Mouse (Mus musculus) thymus, adult 2 months (tissue): ENCODE data around the gene Cdh4. TPM values are rescaled to one million over a fixed set of nuclear protein-coding genes. Genes with fewer than 3 reads are reported as not detected.

Source experiments
- DNase-seq: peaks from one replicate; pipeline ENCODE4 v3.0.0; 2021
- H3K27ac ChIP-seq: fragments of 200-500 bp; 2 replicates; pipeline ENCODE4 v1.5.1; 2012; ENCODE audit warnings: low read length, control low read depth; ENCODE audit not compliant: control insufficient read depth, insufficient read depth
- H3K27me3 ChIP-seq: fragments of 200-500 bp; 2 replicates; pipeline ENCODE4 v1.6.1; 2012; ENCODE audit warnings: mild to moderate bottlenecking, low read length, moderate library complexity, mixed read lengths; ENCODE audit not compliant: control insufficient read depth, insufficient read depth
- H3K36me3 ChIP-seq: fragments of 200-500 bp; 2 replicates; pipeline ENCODE4 v1.6.1; 2012; ENCODE audit warnings: mild to moderate bottlenecking, low read length, moderate library complexity; ENCODE audit not compliant: control insufficient read depth, insufficient read depth
- H3K4me1 ChIP-seq: fragments of 200-500 bp; replicated peaks from 2 replicates; pipeline ENCODE4 v1.6.1; 2012; ENCODE audit warnings: low read length; ENCODE audit not compliant: control insufficient read depth, insufficient read depth
- H3K4me3 ChIP-seq: fragments of 200-500 bp; 2 replicates; pipeline ENCODE4 v1.5.1; 2012; ENCODE audit warnings: mild to moderate bottlenecking, low read length, control low read depth, moderate library complexity; ENCODE audit not compliant: control insufficient read depth, insufficient read depth
- CTCF ChIP-seq: fragments of 200-500 bp; IDR thresholded peaks from 2 replicates; pipeline ENCODE4 v1.5.1; 2012; ENCODE audit warnings: mild to moderate bottlenecking, control low read depth, low read length, moderate library complexity, borderline replicate concordance; ENCODE audit not compliant: control insufficient read depth, poor library complexity, insufficient read depth; ENCODE audit errors: extremely low read depth
- POLR2A ChIP-seq: fragments of 200-500 bp; IDR thresholded peaks from 2 replicates; pipeline ENCODE4 v1.6.1; 2012; ENCODE audit warnings: mild to moderate bottlenecking, low read length, control low read depth, moderate library complexity; ENCODE audit not compliant: control insufficient read depth, poor library complexity, insufficient read depth; ENCODE audit errors: extremely low read depth
- WGBS: fragments of 180-500 bp; shearing (Covaris S2); methylation state at CpG from one replicate; pipeline ENCODE4 v1.1.7; 2018; 5-methylcytosine and 5-hydroxymethylcytosine counted together
- polyA plus RNA-seq: library from polyadenylated mRNA; depleted of rRNA; stranded (reverse); fragments of >200 nt; gene quantifications from 2 replicates; pipeline ENCODE4 v1.2.3, GENCODE M21; 2012

Cdh4 gene
- polyA plus RNA-seq, 1 experiment, result 9.7 TPM

GRCm38 (mm10) chr2:179920042-179920441, 477.8 kb downstream of the Cdh4 start:
- Histone ChIP-seq H3K27me3 (no peaks in the 10 kb centered on the region), H3K27ac (no peak overlapping the region), H3K4me3 (no peak overlapping the region), H3K36me3 (peaks cover 34% of the 10 kb centered on the region), H3K4me1 (no peaks in the 10 kb centered on the region)
- 84% methylated on average over 4 of the region's 4 CpGs for WGBS
- DNase-seq, result no peak
- TF ChIP-seq POLR2A (no peak), CTCF (no peak)

GRCm38 (mm10) chr2:179921021-179921653, 478.9 kb downstream of the Cdh4 start:
- peaks cover 34% of the 10 kb centered on the region for H3K36me3 ChIP-seq
- 97% methylated on average over 8 of the region's 8 CpGs for WGBS
- no peak overlapping the region for H3K27ac ChIP-seq

GRCm38 (mm10) chr2:179924038-179924437, 481.8 kb downstream of the Cdh4 start:
- no peak for DNase-seq
- no peaks in the 10 kb centered on the region for H3K27me3 ChIP-seq
- H3K36me3 ChIP-seq, result peaks cover 42% of the 10 kb centered on the region
- TF ChIP-seq CTCF (no peak), POLR2A (no peak)
- WGBS, result 96% methylated on average over 6 of the region's 6 CpGs
- no peak overlapping the region for H3K27ac ChIP-seq
- no peak overlapping the region for H3K4me3 ChIP-seq
- H3K4me1 ChIP-seq, result no peaks in the 10 kb centered on the region

More at GRCm38 (mm10) chr2:179921021-179921653, 478.9 kb downstream of the Cdh4 start:
- H3K4me3 ChIP-seq, result no peak overlapping the region
- no peaks in the 10 kb centered on the region for H3K27me3 ChIP-seq
- TF ChIP-seq POLR2A (no peak), CTCF (no peak)
- no peaks in the 10 kb centered on the region for H3K4me1 ChIP-seq
- no peak for DNase-seq

- H3K4me1 ChIP-seq, result peaks cover 3% of the 10 kb centered on the region
- peaks cover 31% of the 10 kb centered on the region for H3K36me3 ChIP-seq
- H3K27ac ChIP-seq, result no peak overlapping the region
- no peak overlapping the region for H3K4me3 ChIP-seq
- TF ChIP-seq POLR2A, result no peak
- no peak for TF ChIP-seq CTCF
- H3K27me3 ChIP-seq, result no peaks in the 10 kb centered on the region
- no peak for DNase-seq
- 95% methylated on average over 13 of the region's 13 CpGs for WGBS
Measured at GRCm38 (mm10) chr2:179929166-179929565, 486.9 kb downstream of the Cdh4 start.

- Histone ChIP-seq H3K27me3 (no peaks in the 10 kb centered on the region), H3K36me3 (peaks cover 27% of the 10 kb centered on the region), H3K4me3 (no peak overlapping the region), H3K4me1 (peaks cover 5% of the 10 kb centered on the region), H3K27ac (no peak overlapping the region)
- DNase-seq, result no peak
- TF ChIP-seq POLR2A (no peak), CTCF (no peak)
- WGBS, result 98% methylated on average over 16 of the region's 16 CpGs
Measured at GRCm38 (mm10) chr2:179931741-179932140, 489.5 kb downstream of the Cdh4 start.

- H3K4me3 ChIP-seq, result no peak overlapping the region
- 0 out of 2 replicates have a peak overlapping the region, but pooled peaks have one; percentile 23 for H3K27ac ChIP-seq
- TF ChIP-seq POLR2A (no peak), CTCF (no peak)
- no peaks in the 10 kb centered on the region for H3K27me3 ChIP-seq
- DNase-seq, result no peak
- peaks cover 15% of the 10 kb centered on the region for H3K4me1 ChIP-seq
- 62% methylated on average over 3 of the region's 3 CpGs for WGBS
- H3K36me3 ChIP-seq, result peaks cover 18% of the 10 kb centered on the region
Measured at GRCm38 (mm10) chr2:179934165-179934564, 491.9 kb downstream of the Cdh4 start.
